In genomic region chr6:33055663-33056062, GRCm38 (mm10) we compare ENCODE assay signal across 20 mouse cellular contexts. TPM values are rescaled to one million over a fixed set of nuclear protein-coding genes. Genes with fewer than 3 reads are reported as not detected.
A peak's percentile ranks its signal among the peaks of the same experiment; 100 is the strongest.
DNase-seq lines count a peak whose midpoint lies in the region; ATAC-seq and TF ChIP-seq lines count a peak whose summit lies in the region.
"Had no signal": no experiment of that assay in that cellular context is flagged by ENCODE, and none has a peak within 500 bp of the region (broad histone marks: within the 10 kb centered on the region; RNA-seq: fewer than 3 reads in every experiment).

No protein-coding gene starts in this region.

- no peak for TF ChIP-seq CTCF in MEL (IDR thresholded peaks at IDR 0.05 in 2 of 3, conservative IDR thresholded peaks at IDR 0.05 in 1 of 3; ENCODE audit: control insufficient read depth in 1 of 3, insufficient read depth in 1 of 3, low read depth in 2 of 3, low read length in 3 of 3, poor library complexity in 1 of 3, severe bottlenecking in 1 of 3)

- no peaks in the 10 kb centered on the region for H3K27me3 ChIP-seq in MEL (ENCODE audit: control insufficient read depth in 1 of 2, insufficient read depth in 2 of 2, low read length in 2 of 2)
- H3K27me3 ChIP-seq: embryonic facial prominence, embryonic 13.5 days; heart, embryonic 13.5 days; midbrain, embryonic 15.5 days; neural tube, embryonic 13.5 days had no signal

- no peak for TF ChIP-seq RAD21 in MEL (IDR thresholded peaks at IDR 0.05; ENCODE audit: low read depth, low read length)

- peak overlapping the region in 1 of 2 experiments; percentile 19; a peak in 1 of 4 replicates for H3K4me3 ChIP-seq in MEL (ENCODE audit: control insufficient read depth in 1 of 2, insufficient read depth in 1 of 2, low read depth in 2 of 2, low read length in 2 of 2)
- H3K4me3 ChIP-seq: embryonic facial prominence, embryonic 13.5 days; heart, embryonic 13.5 days; hindbrain, embryonic 10.5 days; midbrain, embryonic 15.5 days; neural tube, embryonic 13.5 days had no signal

- peak overlapping the region; percentile 85 for H3K27ac ChIP-seq in MEL (ENCODE audit: control insufficient read depth, low read depth, low read length)
- H3K27ac ChIP-seq: embryonic facial prominence, embryonic 13.5 days; heart, embryonic 13.5 days; hindbrain, embryonic 10.5 days; midbrain, embryonic 15.5 days; neural tube, embryonic 13.5 days had no signal

- peak; percentile 54 for DNase-seq in heart, adult 11 months
- DNase-seq in heart, adult 8-10 months (ENCODE audit: low spot score), result no peak
- DNase-seq in MEL (ENCODE audit: low read depth, low spot score) (peak; percentile 90), liver (peak; percentile 27)
- DNase-seq in left cerebral cortex, adult 8-10 months (ENCODE audit: low spot score in 2 of 2), result no peak
- no peak for DNase-seq in left cerebral cortex, adult 11 months (ENCODE audit: low spot score)
- DNase-seq in adrenal gland, postnatal 36 days, result no peak
- DNase-seq: B cell, adult 2 months; cerebellum, adult 2 months; kidney, adult 8-10 months; kidney, postnatal 25 days; layer of hippocampus, adult 9-11 months; spleen, adult 18-20 months had no signal

- TF ChIP-seq POLR2A in MEL (IDR thresholded peaks at IDR 0.05; ENCODE audit: control insufficient read depth in 1 of 2, insufficient read depth in 1 of 2, low read depth in 1 of 2, low read length in 2 of 2, poor library complexity in 1 of 2), result 0 out of 4 replicates have a peak, but pooled peaks of 1 of the 2 experiments have one; percentile 17

- TF ChIP-seq EP300 in MEL (IDR thresholded peaks at IDR 0.05; ENCODE audit: low read depth in 1 of 2, low read length in 2 of 2), result peak; percentile 88 to 92

- H3K79me2 ChIP-seq in MEL (ENCODE audit: control insufficient read depth, insufficient read depth, low read length, poor library complexity), result peaks cover 35% of the 10 kb centered on the region

- ATAC-seq in megakaryocyte progenitor cell, adult 5-6 weeks (replicated peaks; ENCODE audit: poor library complexity), result peak; percentile 26
- ATAC-seq: lung, postnatal 0 days; midbrain, embryonic 15.5 days had no signal

- peak overlapping the region; percentile 23; the same call in 1 of the 2 replicates for H3K9ac ChIP-seq in MEL (ENCODE audit: control insufficient read depth, low read depth, low read length, poor library complexity, severe bottlenecking)
- H3K9ac ChIP-seq: embryonic facial prominence, embryonic 13.5 days; heart, embryonic 13.5 days; midbrain, embryonic 15.5 days; neural tube, embryonic 13.5 days had no signal

- H3K36me3 ChIP-seq in MEL (ENCODE audit: control insufficient read depth in 1 of 2, insufficient read depth in 2 of 2, low read length in 2 of 2), result peaks cover 3 to 60% of the 10 kb centered on the region in 2 experiments

- peaks cover 17 to 32% of the 10 kb centered on the region in 2 experiments for H3K4me1 ChIP-seq in MEL (ENCODE audit: control insufficient read depth in 1 of 2, insufficient read depth in 2 of 2, low read length in 2 of 2)

- no peaks in the 10 kb centered on the region for H3K9me3 ChIP-seq in MEL (replicated peaks; ENCODE audit: insufficient read depth, low read length)
- H3K9me3 ChIP-seq: embryonic facial prominence, embryonic 13.5 days; heart, embryonic 13.5 days; hindbrain, embryonic 10.5 days; midbrain, embryonic 15.5 days; neural tube, embryonic 13.5 days had no signal

TF ChIP-seq in MEL, 35 proteins besides CTCF, POLR2A, EP300 and RAD21:
- TF ChIP-seq NELFE (IDR thresholded peaks at IDR 0.05; ENCODE audit: low read depth, low read length) (no peak), ELF1 (IDR thresholded peaks at IDR 0.05; ENCODE audit: low read depth, low read length) (no peak), MYB (IDR thresholded peaks at IDR 0.05; ENCODE audit: low read depth, low read length) (peak; percentile 43), TAL1 (IDR thresholded peaks at IDR 0.05; ENCODE audit: low read length) (peak; percentile 62), UBTF (IDR thresholded peaks at IDR 0.05; ENCODE audit: borderline replicate concordance, insufficient read depth, low read depth, low read length) (peak; percentile 98; the same call in 1 of the 2 replicates), BHLHE40 (IDR thresholded peaks at IDR 0.05; ENCODE audit: borderline replicate concordance, low read depth, low read length) (peak; percentile 81; the same call in 1 of the 2 replicates), ZC3H11A (IDR thresholded peaks at IDR 0.05; ENCODE audit: low read depth, low read length) (no peak), JUND (IDR thresholded peaks at IDR 0.05; ENCODE audit: low read depth, low read length) (no peak), ZMIZ1 (IDR thresholded peaks at IDR 0.05; ENCODE audit: low read depth, low read length) (no peak), GABPA (IDR thresholded peaks at IDR 0.05; ENCODE audit: low read depth, low read length) (no peak), RCOR1 (IDR thresholded peaks at IDR 0.05; ENCODE audit: low read depth, low read length) (peak; percentile 64; the same call in 1 of the 2 replicates), MEF2A (IDR thresholded peaks at IDR 0.05; ENCODE audit: extremely low read depth, insufficient replicate concordance, low read depth, low read length, poor library complexity, severe bottlenecking) (no peak), POLR2AphosphoS2 (IDR thresholded peaks at IDR 0.05; ENCODE audit: low read length) (no peak), USF1 (IDR thresholded peaks at IDR 0.05; ENCODE audit: low read depth, low read length) (peak; percentile 96), TBP (IDR thresholded peaks at IDR 0.05; ENCODE audit: low read depth, low read length) (peak; percentile 99), SMC3 (IDR thresholded peaks at IDR 0.05; ENCODE audit: low read depth, low read length) (no peak), POLR2AphosphoS5 (IDR thresholded peaks at IDR 0.05; ENCODE audit: borderline replicate concordance, low read depth, low read length) (no peak), E2F4 (IDR thresholded peaks at IDR 0.05; ENCODE audit: borderline replicate concordance, low read depth, low read length) (no peak), MAFK (IDR thresholded peaks at IDR 0.05; ENCODE audit: borderline replicate concordance, low read depth, low read length) (no peak), HCFC1 (IDR thresholded peaks at IDR 0.05; ENCODE audit: low read depth, low read length) (no peak), MAX (IDR thresholded peaks at IDR 0.05; ENCODE audit: low read length) (peak; percentile 55; the same call in 1 of the 2 replicates), ZKSCAN1 (IDR thresholded peaks at IDR 0.05; ENCODE audit: low read depth, low read length) (no peak), ZNF384 (IDR thresholded peaks at IDR 0.05; ENCODE audit: low read depth, low read length) (no peak), CHD2 (IDR thresholded peaks at IDR 0.05; ENCODE audit: low read length) (no peak), MYC (IDR thresholded peaks at IDR 0.05; ENCODE audit: low read depth, low read length) (no peak), USF2 (IDR thresholded peaks at IDR 0.05; ENCODE audit: borderline replicate concordance in 1 of 2, insufficient read depth in 1 of 2, low read depth in 1 of 2, low read length in 2 of 2) (peak in 1 of 2 experiments; percentile 76; a peak in 2 of 4 replicates), NRF1 (IDR thresholded peaks at IDR 0.05; ENCODE audit: insufficient read depth, low read depth, low read length, poor library complexity, severe bottlenecking) (no peak), MXI1 (IDR thresholded peaks at IDR 0.05; ENCODE audit: low read depth, low read length) (peak; percentile 15; the same call in 1 of the 2 replicates), KAT2A (conservative IDR thresholded peaks at IDR 0.05; ENCODE audit: low read depth, low read length) (no peak), ETS1 (IDR thresholded peaks at IDR 0.05; ENCODE audit: low read depth, low read length) (peak; percentile 86), GATA1 (IDR thresholded peaks at IDR 0.05; ENCODE audit: low read depth, low read length) (peak; percentile 90), CHD1 (IDR thresholded peaks at IDR 0.05; ENCODE audit: low read depth, low read length) (no peak), TCF12 (IDR thresholded peaks at IDR 0.05; ENCODE audit: low read depth, low read length) (peak; percentile 88), MAZ (IDR thresholded peaks at IDR 0.05; ENCODE audit: low read depth, low read length) (0 out of 2 replicates have a peak, but pooled peaks have one; percentile 41), SIN3A (IDR thresholded peaks at IDR 0.05; ENCODE audit: low read length) (peak; percentile 61; the same call in 1 of the 2 replicates)

RNA-seq across cellular contexts. Expression of gene Chchd3, which starts 4.4 kb away (rescaled TPM):
- total RNA-seq in heart, adult 8-10 months (2022), result 100 to 1,000 TPM; 479 to 576 (median 528) TPM
- 192 and 205 TPM in 2 replicates for total RNA-seq in MEL (2012; rRNA removed)
- 100 to 1,000 TPM in 1 of 2 experiments, not detected in 1; 243 TPM for polyA plus RNA-seq in MEL (2012; ENCODE audit: insufficient read depth in 1 of 2, insufficient read length in 2 of 2, low read depth in 1 of 2, low replicate concordance in 2 of 2, missing spikeins in 1 of 2)
- total RNA-seq in megakaryocyte progenitor cell, adult 5-6 weeks (2015), result 120 and 126 TPM in 2 replicates
- 192 and 215 TPM in 2 replicates for total RNA-seq in megakaryocyte progenitor cell, adult 5-6 weeks (2017)
- total RNA-seq in left cerebral cortex, adult 8-10 months (2022), result 10 to 100 TPM; 78.6 to 86.8 (median 83.2) TPM
- total RNA-seq in adrenal gland, postnatal 36 days (2021), result 100 to 1,000 TPM; 190 to 224 TPM

Comparison
In these comparisons a context has a peak if more than half of its experiments do, and no peak if none do; other contexts are left out.
1. DNase-seq: peak in heart, adult 11 months (single experiment), MEL (single experiment) and liver (single experiment); none in heart, adult 8-10 months (single experiment), left cerebral cortex, adult 8-10 months (0 of 2), left cerebral cortex, adult 11 months (single experiment) and adrenal gland, postnatal 36 days (0 of 2).